Mouse (Mus musculus) intestine, postnatal 0 days (tissue): ENCODE data around the gene Srsf3. TPM values are rescaled to one million over a fixed set of nuclear protein-coding genes. Genes with fewer than 3 reads are reported as not detected.

Source experiments
- ATAC-seq: fragments of 200-750 bp; cut with Nextera tagmentation; 2 replicates; pipeline ENCODE4 v1.8.0; 2017; ENCODE audit warnings: mild to moderate bottlenecking, moderate TSS enrichment, moderate library complexity
- H3K27ac ChIP-seq: fragments of 300-500 bp; sonication (generic); 2 replicates; pipeline ENCODE4 v1.5.1; 2014; ENCODE audit warnings: mild to moderate bottlenecking, low read depth, low read length, moderate library complexity
- H3K27me3 ChIP-seq: fragments of 300-500 bp; sonication (generic); replicated peaks from 2 replicates; pipeline ENCODE4 v1.6.1; 2014; ENCODE audit warnings: low read length, mixed read lengths; ENCODE audit not compliant: control insufficient read depth, insufficient read depth
- H3K36me3 ChIP-seq: fragments of 300-500 bp; sonication (generic); 2 replicates; pipeline ENCODE4 v1.6.1; 2014; ENCODE audit warnings: mild to moderate bottlenecking, moderate library complexity; ENCODE audit not compliant: control insufficient read depth, insufficient read depth
- H3K4me1 ChIP-seq: fragments of 300-500 bp; sonication (generic); replicated peaks from 2 replicates; pipeline ENCODE4 v1.6.1; 2014; ENCODE audit warnings: antibody characterized with exemption, low read length, mixed read lengths; ENCODE audit not compliant: control insufficient read depth, insufficient read depth
- H3K4me2 ChIP-seq: fragments of 300-500 bp; sonication (generic); replicated peaks from 2 replicates; pipeline ENCODE4 v1.6.1; 2014; ENCODE audit warnings: low read depth, mild to moderate bottlenecking, moderate library complexity
- H3K4me3 ChIP-seq: fragments of 300-500 bp; sonication (generic); 2 replicates; pipeline ENCODE4 v1.5.1; 2014; ENCODE audit warnings: low read depth, low read length
- H3K9ac ChIP-seq: fragments of 300-500 bp; sonication (generic); 2 replicates; pipeline ENCODE4 v1.6.1; 2014; ENCODE audit warnings: mild to moderate bottlenecking, low read depth, low read length
- H3K9me3 ChIP-seq: fragments of 300-500 bp; sonication (generic); 2 replicates; pipeline ENCODE4 v1.6.1; 2016; ENCODE audit warnings: mixed run types; ENCODE audit not compliant: control insufficient read depth
- CTCF ChIP-seq: sonication (generic); IDR thresholded peaks from 2 replicates; pipeline ENCODE4 v1.5.1; 2016; ENCODE audit warnings: low read depth, mild to moderate bottlenecking, control low read depth, antibody characterized with exemption, moderate library complexity
- WGBS: fragments of 180-500 bp; shearing (Covaris S2); extraction: QIAGEN DNeasy Blood & Tissue Kit; methylation state at CpG from one replicate; pipeline ENCODE4 v1.1.7; 2014; 5-methylcytosine and 5-hydroxymethylcytosine counted together
- polyA plus RNA-seq: library from polyadenylated mRNA; unstranded; fragments of >200 nt; fragmentation: Nextera tagmentation; extraction: Ambion mirVana; gene quantifications from 2 replicates; pipeline ENCODE4 v1.2.1, GENCODE M21; 2015

Srsf3 gene
- polyA plus RNA-seq, 1 experiment from 2014 or later = 257 TPM

- 68% methylated on average over 3 of the region's 3 CpGs for WGBS
- no peak for ATAC-seq
- H3K9ac ChIP-seq = no peak within 1 kb of the TSS
Observed at GRCm38 (mm10) chr17:29090776-29091175, 58.3 kb downstream of the Srsf3 start, which contains the start of gene Cdkn1a. Gene Cdkn1a (plus strand): TSS chr17:29090976.

DNA sequence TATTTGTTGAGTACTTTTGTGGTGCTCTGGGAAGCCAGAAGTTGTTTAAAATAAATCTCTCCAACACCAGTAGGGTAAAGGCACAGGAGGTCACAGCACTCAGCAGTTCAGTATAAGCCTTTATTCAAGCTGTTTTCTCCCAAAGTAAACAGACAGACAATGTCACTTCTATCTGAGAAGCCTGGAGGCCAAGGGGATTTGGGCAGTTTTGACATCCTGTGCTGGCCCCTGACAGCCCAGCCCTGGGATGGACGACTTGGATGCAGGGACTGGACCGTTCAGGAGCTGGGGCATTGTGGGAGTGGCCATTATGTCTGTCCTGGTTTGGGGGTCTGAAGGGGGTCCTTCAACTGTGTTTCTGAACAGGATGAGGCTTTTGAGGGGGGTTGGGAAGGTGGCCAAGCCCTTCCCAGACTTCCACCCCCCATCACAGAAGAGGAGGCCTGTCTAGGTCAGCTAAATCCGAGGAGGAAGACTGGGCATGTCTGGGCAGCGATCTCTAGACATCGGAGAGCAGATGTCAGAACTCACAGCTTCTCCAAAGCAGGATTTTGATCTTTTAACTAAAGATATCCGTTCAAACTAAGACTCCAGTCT lies 59.0 kb downstream of the Srsf3 start:
- Histone ChIP-seq H3K9ac (no peak overlapping the region), H3K4me2 (no peak overlapping the region)
- no peak for ATAC-seq

More at GRCm38 (mm10) chr17:29090776-29091175, 58.3 kb downstream of the Srsf3 start, which contains the start of gene Cdkn1a:
- TF ChIP-seq CTCF = no peak
- Histone ChIP-seq H3K4me1 (no peaks in the 10 kb centered on the region), H3K27me3 (no peaks in the 10 kb centered on the region), H3K4me2 (no peak within 1 kb of the TSS), H3K9me3 (no peaks in the 10 kb centered on the region), H3K36me3 (no peaks in the 10 kb centered on the region), H3K4me3 (no peak within 1 kb of the TSS), H3K27ac (no peak within 1 kb of the TSS)

GRCm38 (mm10) chr17:29092497-29092896 lies 60.1 kb downstream of the Srsf3 start:
- H3K27me3 ChIP-seq = no peaks in the 10 kb centered on the region
- no peak overlapping the region for H3K4me3 ChIP-seq
- 62% methylated on average over 5 of the region's 5 CpGs for WGBS
- H3K9ac ChIP-seq = no peak overlapping the region
- no peaks in the 10 kb centered on the region for H3K36me3 ChIP-seq
- H3K4me1 ChIP-seq = no peaks in the 10 kb centered on the region
- H3K9me3 ChIP-seq = no peaks in the 10 kb centered on the region
- H3K27ac ChIP-seq = no peak overlapping the region
- ATAC-seq = no peak
- TF ChIP-seq CTCF = no peak
- H3K4me2 ChIP-seq = no peak overlapping the region

More for the DNA sequence above, 59.0 kb downstream of the Srsf3 start:
- H3K9me3 ChIP-seq = no peaks in the 10 kb centered on the region
- TF ChIP-seq CTCF = no peak
- H3K27ac ChIP-seq = no peak overlapping the region
- 30% methylated on average over 6 of the region's 6 CpGs for WGBS
- H3K4me1 ChIP-seq = no peaks in the 10 kb centered on the region
- no peaks in the 10 kb centered on the region for H3K27me3 ChIP-seq
- no peaks in the 10 kb centered on the region for H3K36me3 ChIP-seq
- H3K4me3 ChIP-seq = no peak overlapping the region

Other genes with a start within 250 kb of the Srsf3 start
- gene Brpf3, start 231.5 kb upstream of the Srsf3 start, polyA plus RNA-seq = 42.9 and 44.4 TPM in 2 replicates
- 0.12 and 0.20 TPM in 2 replicates for gene Pnpla1, start 174.2 kb upstream of the Srsf3 start, polyA plus RNA-seq
- gene 4930539E08Rik, start 117.3 kb upstream of the Srsf3 start, polyA plus RNA-seq = 2.9 and 3.5 TPM in 2 replicates
- not detected in 2 replicates for gene Pxt1, start 88.8 kb upstream of the Srsf3 start, polyA plus RNA-seq
- gene Kctd20, start 80.7 kb upstream of the Srsf3 start, polyA plus RNA-seq = 25.6 and 27.0 TPM in 2 replicates
- gene Stk38, start 24.6 kb upstream of the Srsf3 start, polyA plus RNA-seq = 51.5 and 59.5 TPM in 2 replicates
- 74.9 and 88.3 TPM in 2 replicates for gene Cdkn1a, start 58.3 kb downstream of the Srsf3 start, polyA plus RNA-seq
- 0.20 TPM in 2 replicates for gene Rab44, start 81.5 kb downstream of the Srsf3 start, polyA plus RNA-seq
- gene Cpne5, start 205.5 kb downstream of the Srsf3 start, polyA plus RNA-seq = 2.7 and 3.3 TPM in 2 replicates
- 53.7 and 59.1 TPM in 2 replicates for gene Ppil1, start 231.6 kb downstream of the Srsf3 start, polyA plus RNA-seq
- gene BC004004, start 236.2 kb downstream of the Srsf3 start, polyA plus RNA-seq = 111 and 116 TPM in 2 replicates